Mouse (Mus musculus): ENCODE results near the gene Becn1. TPM values are rescaled to one million over a fixed set of nuclear protein-coding genes. Genes with fewer than 3 reads are reported as not detected.
A peak's percentile ranks its signal among the peaks of the same experiment; 100 is the strongest.

The Becn1 gene
- polyA plus RNA-seq, 1 experiment from 2014 or later = 166 TPM

DNA sequence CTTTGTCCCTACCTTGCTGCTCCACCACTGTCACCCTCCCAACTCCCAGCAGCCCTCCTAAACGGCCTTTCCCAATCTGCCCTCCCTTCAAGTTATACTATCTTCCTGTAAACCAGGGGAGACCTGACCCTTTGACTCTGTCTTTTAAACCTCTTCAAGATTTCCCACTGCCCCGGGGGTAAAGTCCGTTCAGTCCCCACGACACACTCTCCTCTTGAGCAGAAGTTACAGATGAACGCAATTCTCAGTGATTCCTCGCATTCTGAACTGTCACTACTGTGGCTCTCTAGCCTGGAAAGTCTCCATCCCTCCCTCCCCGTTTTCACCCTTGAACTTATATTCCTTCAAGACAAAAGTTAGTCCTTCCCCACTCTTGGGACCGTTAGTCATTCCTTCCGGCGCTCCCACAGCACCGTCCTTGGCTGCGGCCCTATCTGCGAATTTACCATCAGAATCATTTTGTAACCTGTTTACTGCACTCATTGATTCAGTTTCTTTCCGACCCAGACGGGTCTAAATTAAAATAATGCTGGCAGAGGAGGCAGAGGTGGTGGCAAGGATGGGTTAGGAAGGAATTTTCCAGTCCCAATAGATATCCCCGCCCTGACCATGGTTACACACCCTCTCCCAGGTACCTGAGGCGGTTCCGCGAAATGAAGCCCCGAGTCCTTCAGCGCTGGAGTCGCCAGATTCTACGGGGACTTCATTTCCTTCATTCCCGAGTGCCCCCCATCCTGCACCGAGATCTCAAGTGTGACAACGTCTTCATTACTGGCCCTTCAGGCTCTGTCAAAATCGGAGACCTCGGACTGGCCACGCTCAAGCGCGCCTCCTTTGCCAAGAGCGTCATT, 38.7 kb downstream of the Becn1 start:
- peaks cover 69% of the 10 kb centered on the region for H3K4me1 ChIP-seq
- H3K4me2 ChIP-seq = peak overlapping the region; percentile 93
- peak overlapping the region; percentile 68; the same call in 1 of the 2 replicates for H3K4me3 ChIP-seq (replicated peaks)
- H3K27me3 ChIP-seq = peaks cover 37% of the 10 kb centered on the region
- no peak overlapping the region for H3K9ac ChIP-seq
- ATAC-seq (replicated peaks; ENCODE audit: low FRiP score) = no peak
- no peak overlapping the region for H3K27ac ChIP-seq
- WGBS = 18% methylated on average over 32 of the region's 32 CpGs
- peaks cover 10% of the 10 kb centered on the region; the same call in 1 of the 2 replicates for H3K36me3 ChIP-seq
- no peaks in the 10 kb centered on the region for H3K9me3 ChIP-seq (replicated peaks)

DNA sequence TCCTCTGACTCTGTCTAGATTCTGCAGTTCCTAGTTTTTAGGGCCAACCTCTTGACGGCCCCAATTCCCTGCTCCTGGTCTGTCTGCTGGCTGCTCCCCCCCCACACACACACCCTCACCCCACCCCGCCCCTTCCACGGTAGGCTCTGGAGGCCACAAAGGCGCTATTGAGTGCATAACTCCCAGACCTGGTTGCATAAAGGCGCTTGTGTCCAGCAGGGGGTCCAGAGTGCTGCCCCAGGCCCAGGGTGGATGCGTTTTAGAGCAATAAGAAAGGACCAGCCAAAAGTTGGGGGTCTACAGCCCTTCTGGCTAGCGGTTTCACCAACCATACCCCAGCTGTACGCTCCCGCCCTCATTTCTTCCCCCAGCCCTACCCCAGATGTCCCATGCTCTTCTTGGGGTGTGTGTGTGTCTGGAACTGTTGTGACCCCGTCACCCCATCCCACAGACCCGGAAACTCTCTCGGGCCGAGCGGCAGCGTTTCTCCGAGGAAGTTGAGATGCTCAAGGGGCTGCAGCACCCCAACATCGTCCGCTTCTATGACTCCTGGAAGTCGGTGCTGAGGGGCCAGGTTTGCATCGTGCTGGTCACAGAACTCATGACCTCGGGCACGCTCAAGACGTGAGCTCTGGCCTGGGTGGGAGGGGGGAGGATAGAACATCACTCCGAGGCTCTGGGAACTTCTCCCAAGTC, 39.7 kb downstream of the Becn1 start:
- Histone ChIP-seq H3K9me3 (replicated peaks) (no peaks in the 10 kb centered on the region), H3K27me3 (peaks cover 37% of the 10 kb centered on the region), H3K4me1 (peaks cover 77% of the 10 kb centered on the region), H3K4me3 (replicated peaks) (peak overlapping the region; percentile 68), H3K27ac (no peak overlapping the region), H3K4me2 (peak overlapping the region; percentile 93), H3K9ac (peak overlapping the region; percentile 47), H3K36me3 (peaks cover 12% of the 10 kb centered on the region)
- 3% methylated on average over 24 of the region's 24 CpGs for WGBS
- ATAC-seq (replicated peaks; ENCODE audit: low FRiP score) = no peak

DNA sequence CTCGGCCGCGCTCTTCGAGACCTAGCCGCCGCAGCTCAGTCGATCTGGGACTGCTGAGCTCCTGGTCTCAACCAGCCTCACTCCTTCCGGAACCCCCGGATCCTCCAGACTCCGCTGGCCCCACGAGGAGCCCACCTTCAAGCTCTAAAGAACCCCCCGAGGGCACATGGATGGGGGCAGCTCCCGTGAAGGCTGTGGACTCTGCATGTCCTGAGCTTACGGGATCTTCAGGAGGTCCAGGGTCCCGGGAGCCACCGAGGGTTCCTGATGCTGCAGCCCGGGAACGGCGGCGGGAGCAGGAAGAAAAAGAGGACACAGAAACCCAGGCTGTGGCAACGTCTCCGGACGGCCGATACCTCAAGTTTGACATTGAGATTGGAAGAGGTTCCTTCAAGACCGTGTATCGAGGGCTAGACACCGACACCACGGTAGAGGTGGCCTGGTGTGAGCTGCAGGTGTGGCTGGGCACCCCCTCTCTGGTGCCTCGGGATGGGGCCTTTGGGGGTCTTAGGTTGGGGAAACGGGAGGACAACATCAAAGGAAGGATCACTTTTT, 41.2 kb downstream of the Becn1 start:
- Histone ChIP-seq H3K4me2 (peak overlapping the region; percentile 93), H3K9ac (peak overlapping the region; percentile 78), H3K27ac (peak overlapping the region; percentile 97), H3K27me3 (peaks cover 28% of the 10 kb centered on the region), H3K9me3 (replicated peaks) (no peaks in the 10 kb centered on the region), H3K4me1 (peaks cover 81% of the 10 kb centered on the region), H3K4me3 (replicated peaks) (peak overlapping the region; percentile 68), H3K36me3 (peaks cover 22% of the 10 kb centered on the region)
- ATAC-seq (replicated peaks; ENCODE audit: low FRiP score) = no peak
- WGBS = 1% methylated on average over 30 of the region's 30 CpGs

DNA sequence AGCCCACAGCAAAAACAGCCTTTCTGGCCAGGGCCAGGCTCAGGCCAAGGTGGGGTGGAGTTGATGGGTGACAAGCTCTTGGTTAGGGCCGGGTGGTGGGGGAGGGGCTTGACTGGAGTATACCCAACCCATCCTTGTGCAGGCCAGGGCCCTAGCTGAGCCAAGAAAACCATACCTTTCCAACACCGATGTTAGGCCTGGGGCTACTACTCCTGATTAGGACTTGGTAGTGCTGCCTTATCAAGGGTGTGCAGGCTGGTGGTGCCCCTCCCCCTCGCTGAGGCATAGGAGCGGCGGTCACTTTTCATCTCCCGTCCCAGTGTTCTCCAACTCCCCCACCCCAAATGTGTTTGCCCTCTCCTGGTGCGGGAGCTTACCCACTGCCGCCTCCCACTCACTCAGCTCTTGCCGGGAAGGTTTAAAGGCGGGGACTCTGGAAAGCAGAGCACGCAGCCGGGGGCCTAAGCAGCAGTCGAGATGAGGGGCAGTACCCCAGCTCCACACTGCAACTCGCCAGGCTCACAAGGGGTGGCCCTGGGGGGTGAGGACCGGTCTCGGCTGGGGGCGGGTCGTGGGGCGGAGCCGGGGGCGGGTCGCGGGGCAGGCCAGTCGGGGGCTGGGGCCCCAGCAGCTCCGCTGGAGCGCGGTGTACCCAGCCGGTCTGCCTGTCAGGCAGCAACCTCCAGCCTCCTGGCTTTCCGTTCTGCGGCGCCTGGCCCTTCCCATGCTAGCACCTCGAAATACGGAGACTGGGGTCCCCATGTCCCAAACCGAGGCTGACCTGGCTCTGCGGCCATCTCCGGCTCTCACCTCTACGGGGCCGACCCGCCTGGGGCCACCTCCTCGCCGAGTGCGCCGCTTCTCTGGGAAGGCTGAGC, 41.9 kb downstream of the Becn1 start, which contains the start of gene Wnk4:
Gene Wnk4, plus strand, starts transcription at position 620 of the 878 bp plus-strand sequence.
- Histone ChIP-seq H3K9me3 (replicated peaks) (no peaks in the 10 kb centered on the region), H3K4me1 (peaks cover 76% of the 10 kb centered on the region), H3K4me2 (peak within 1 kb of the TSS; percentile 93), H3K9ac (peak within 1 kb of the TSS; percentile 78), H3K4me3 (replicated peaks) (peak within 1 kb of the TSS; percentile 68), H3K36me3 (peaks cover 25% of the 10 kb centered on the region), H3K27ac (peak within 1 kb of the TSS; percentile 97), H3K27me3 (peaks cover 25% of the 10 kb centered on the region)
- under 1% methylated on average over 42 of the region's 43 CpGs for WGBS
- ATAC-seq (replicated peaks; ENCODE audit: low FRiP score) = peak; percentile 81

DNA sequence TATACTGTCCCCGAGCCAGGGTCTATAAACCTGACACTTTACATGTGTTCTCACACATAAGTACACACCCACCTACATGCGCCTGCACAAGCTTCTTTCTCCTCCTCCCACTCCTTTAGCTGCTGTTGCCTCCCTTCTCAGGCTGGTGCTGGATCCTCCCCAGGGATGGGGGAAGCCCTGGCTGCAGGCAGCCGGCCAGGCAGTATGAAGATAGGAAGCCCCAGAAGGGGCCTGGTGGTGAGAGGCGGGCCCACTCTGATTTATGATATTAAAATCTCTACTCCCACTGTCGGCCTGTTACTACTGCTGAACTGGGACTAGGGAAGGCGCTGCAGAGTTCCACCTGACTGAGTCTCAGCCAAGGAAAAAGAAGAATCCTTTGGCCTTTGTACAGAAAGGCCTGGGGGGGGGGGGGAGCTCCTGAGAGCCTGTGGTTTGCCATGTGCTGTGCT, 42.8 kb downstream of the Becn1 start:
- Histone ChIP-seq H3K27ac (peak overlapping the region; percentile 97), H3K36me3 (peaks cover 25% of the 10 kb centered on the region), H3K9ac (peak overlapping the region; percentile 78), H3K4me3 (replicated peaks) (peak overlapping the region; percentile 68), H3K4me2 (peak overlapping the region; percentile 93), H3K27me3 (peaks cover 17% of the 10 kb centered on the region), H3K9me3 (replicated peaks) (no peaks in the 10 kb centered on the region), H3K4me1 (peaks cover 75% of the 10 kb centered on the region)
- WGBS = 12% methylated on average over 6 of the region's 6 CpGs
- ATAC-seq (replicated peaks; ENCODE audit: low FRiP score) = peak; percentile 73

DNA sequence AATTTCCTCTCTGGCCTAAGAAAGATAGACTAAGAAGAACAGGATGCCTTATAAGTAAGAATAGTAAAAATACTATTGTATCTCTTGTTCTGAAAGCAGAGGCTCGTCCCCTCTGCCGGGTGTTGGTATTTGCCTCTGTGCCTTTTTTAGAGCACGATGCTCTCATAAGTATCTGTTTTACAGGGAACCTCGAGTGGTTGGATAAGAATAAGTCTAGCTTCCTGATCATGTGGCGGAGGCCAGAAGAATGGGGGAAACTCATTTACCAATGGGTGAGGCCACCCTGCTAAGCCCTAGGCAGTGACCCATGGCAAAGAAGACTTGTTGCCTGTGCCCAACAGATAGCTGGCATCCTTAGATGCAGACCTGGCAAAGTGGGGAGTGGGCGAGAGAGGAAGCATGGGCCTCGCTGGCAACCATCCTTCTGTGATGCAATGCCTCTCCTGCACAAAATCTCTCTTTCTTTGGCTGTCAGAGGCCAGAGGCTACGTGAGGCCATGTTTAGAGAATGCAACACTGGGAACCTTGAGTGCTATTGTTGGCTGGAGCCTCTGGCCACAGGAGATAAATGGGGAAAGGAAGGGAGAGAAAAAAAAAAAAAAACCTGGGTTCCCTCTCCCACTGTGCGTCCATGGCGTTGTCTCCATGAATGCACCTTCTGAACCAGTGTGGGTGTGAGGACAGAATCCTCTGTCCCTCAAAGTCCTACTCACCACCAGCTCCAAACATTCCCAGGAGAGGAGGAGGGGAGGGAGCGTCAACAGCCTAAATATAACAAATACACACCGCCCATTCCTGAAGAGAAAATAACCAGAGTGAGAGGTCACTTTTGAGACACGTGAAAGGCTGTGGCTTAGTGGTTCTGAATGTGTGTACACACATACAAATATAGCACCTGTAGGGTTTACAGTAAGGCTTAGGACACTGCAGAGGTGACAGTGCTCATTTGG, 46.0 kb downstream of the Becn1 start:
- 87% methylated on average over 13 of the region's 13 CpGs for WGBS
- Histone ChIP-seq H3K4me3 (replicated peaks) (no peak overlapping the region), H3K36me3 (peaks cover 25% of the 10 kb centered on the region), H3K9me3 (replicated peaks) (no peaks in the 10 kb centered on the region), H3K9ac (no peak overlapping the region), H3K4me2 (no peak overlapping the region), H3K4me1 (peaks cover 64% of the 10 kb centered on the region), H3K27me3 (no peaks in the 10 kb centered on the region), H3K27ac (no peak overlapping the region)
- no peak for ATAC-seq (replicated peaks; ENCODE audit: low FRiP score)

DNA sequence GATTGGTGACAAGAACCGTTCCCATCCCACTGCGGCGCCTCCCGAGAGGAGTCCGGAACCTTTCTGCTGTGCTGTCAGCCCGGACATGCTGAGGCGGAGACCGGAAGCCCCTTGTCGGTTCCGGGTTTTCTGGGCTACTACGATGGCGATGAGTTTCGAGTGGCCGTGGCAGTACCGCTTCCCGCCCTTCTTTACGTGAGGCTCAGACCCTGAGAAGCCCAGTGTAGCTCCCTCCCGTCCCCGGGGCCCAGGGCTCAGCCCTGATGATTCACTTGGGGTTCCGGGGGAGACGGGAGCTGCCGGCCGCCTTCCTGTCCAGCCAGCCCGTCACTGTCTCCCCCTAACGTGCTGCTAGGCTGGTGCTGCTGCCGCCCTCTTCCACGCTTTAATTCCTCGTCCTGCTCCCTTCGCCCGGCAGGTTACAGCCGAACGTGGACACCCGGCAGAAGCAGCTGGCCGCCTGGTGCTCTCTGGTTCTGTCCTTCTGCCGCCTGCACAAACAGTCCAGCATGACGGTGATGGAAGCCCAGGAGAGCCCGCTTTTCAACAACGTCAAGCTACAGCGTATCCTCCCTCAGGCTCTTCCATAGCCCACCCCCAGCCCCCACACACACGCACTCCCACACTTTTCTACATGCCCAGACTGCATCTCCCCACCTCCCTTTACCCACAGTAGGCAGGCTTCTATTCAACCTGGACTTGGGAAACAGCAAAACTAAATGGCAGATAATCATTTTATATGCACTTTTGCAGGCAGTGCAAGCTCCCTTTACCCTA, 48.3 kb downstream of the Becn1 start, which contains the start of gene Vps25:
Gene Vps25, plus strand, starts transcription at position 95 of the 777 bp plus-strand sequence.
- peaks cover 25% of the 10 kb centered on the region for H3K36me3 ChIP-seq
- peak; percentile 73 for ATAC-seq (replicated peaks; ENCODE audit: low FRiP score)
- H3K9ac ChIP-seq = peak within 1 kb of the TSS; percentile 96
- peak within 1 kb of the TSS; percentile 91 for H3K4me2 ChIP-seq
- no peaks in the 10 kb centered on the region for H3K27me3 ChIP-seq
- H3K9me3 ChIP-seq (replicated peaks) = no peaks in the 10 kb centered on the region
- H3K27ac ChIP-seq = peak within 1 kb of the TSS; percentile 97
- under 1% methylated on average over 40 of the region's 40 CpGs for WGBS
- H3K4me3 ChIP-seq (replicated peaks) = peak within 1 kb of the TSS; percentile 92
- peaks cover 48% of the 10 kb centered on the region for H3K4me1 ChIP-seq

DNA sequence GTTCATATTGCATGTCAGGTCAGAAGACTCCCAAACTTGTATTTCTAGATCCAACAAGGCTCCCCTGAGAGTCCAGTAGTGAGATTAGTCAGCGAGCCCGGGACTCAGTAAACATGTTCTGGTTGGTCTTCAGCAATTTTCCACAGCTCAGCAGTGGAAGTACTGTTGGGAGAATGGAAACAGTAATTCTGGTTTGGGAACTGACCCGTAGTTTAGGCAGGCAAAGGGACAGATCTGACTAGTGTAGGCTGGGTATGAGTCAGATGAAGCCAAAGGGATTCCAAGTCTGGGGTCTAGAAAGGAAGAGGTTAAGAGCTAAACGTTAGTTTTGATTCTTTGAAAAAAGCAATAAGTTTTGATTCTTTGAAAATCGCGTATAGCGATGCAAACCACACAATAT, 49.1 kb downstream of the Becn1 start:
- 11% methylated on average over 7 of the region's 7 CpGs for WGBS
- peak overlapping the region; percentile 97 for H3K27ac ChIP-seq
- no peak for ATAC-seq (replicated peaks; ENCODE audit: low FRiP score)
- peak overlapping the region; percentile 92 for H3K4me3 ChIP-seq (replicated peaks)
- H3K9me3 ChIP-seq (replicated peaks) = no peaks in the 10 kb centered on the region
- peak overlapping the region; percentile 91 for H3K4me2 ChIP-seq
- peaks cover 22% of the 10 kb centered on the region for H3K36me3 ChIP-seq
- H3K27me3 ChIP-seq = no peaks in the 10 kb centered on the region
- peaks cover 46% of the 10 kb centered on the region for H3K4me1 ChIP-seq
- peak overlapping the region; percentile 96 for H3K9ac ChIP-seq

DNA sequence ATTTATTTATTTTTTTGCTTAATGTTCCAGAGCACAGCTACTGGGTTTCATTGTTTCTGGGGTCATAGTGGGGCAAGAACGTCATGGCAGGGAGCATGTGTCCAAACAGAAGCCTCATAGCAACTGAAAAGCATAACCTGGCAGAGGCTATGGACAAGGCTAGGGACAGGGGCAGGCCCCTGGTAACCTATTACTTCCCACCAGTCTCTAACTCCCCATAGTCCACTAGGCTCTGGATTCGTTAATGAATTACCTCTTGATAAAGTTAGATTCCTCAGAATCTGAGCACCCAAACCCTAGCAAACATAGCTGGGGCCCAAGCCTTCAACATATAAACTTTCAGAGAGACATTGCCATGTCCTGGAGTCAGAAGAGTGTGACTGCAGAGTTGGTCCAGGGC, 51.1 kb downstream of the Becn1 start:
- Histone ChIP-seq H3K9me3 (replicated peaks) (no peaks in the 10 kb centered on the region), H3K36me3 (peaks cover 4% of the 10 kb centered on the region), H3K27ac (peak overlapping the region; percentile 62), H3K27me3 (no peaks in the 10 kb centered on the region), H3K4me3 (replicated peaks) (no peak overlapping the region), H3K4me1 (peaks cover 48% of the 10 kb centered on the region), H3K4me2 (no peak overlapping the region), H3K9ac (no peak overlapping the region)
- no peak for ATAC-seq (replicated peaks; ENCODE audit: low FRiP score)
- 59% methylated on average over 2 of the region's 2 CpGs for WGBS
